Mouse (Mus musculus) hindbrain, embryonic 12.5 days (tissue): ENCODE measurements at regions not wholly inside any gene's neighbourhood (a gene's known extent, or its start where the extent isn't known, plus 50 kb on each side); places are given as distances from the start of the nearest gene placed in this dataset.

Source experiments
- ATAC-seq: fragments of 200-750 bp; cut with Nextera tagmentation; 2 replicates; pipeline ENCODE4 v1.8.0; 2017; ENCODE audit warnings: moderate TSS enrichment; ENCODE audit not compliant: low FRiP score
- H3K27ac ChIP-seq: fragments of 300-500 bp; sonication (generic); 2 replicates; pipeline ENCODE4 v1.5.1; 2016; ENCODE audit warnings: mild to moderate bottlenecking
- H3K27me3 ChIP-seq: fragments of 300-500 bp; sonication (generic); 2 replicates; pipeline ENCODE4 v1.6.1; 2016; ENCODE audit warnings: mild to moderate bottlenecking
- H3K36me3 ChIP-seq: fragments of 300-500 bp; sonication (generic); 2 replicates; pipeline ENCODE4 v1.6.1; 2016; ENCODE audit warnings: mild to moderate bottlenecking
- H3K4me1 ChIP-seq: fragments of 300-500 bp; sonication (generic); 2 replicates; pipeline ENCODE4 v1.6.1; 2016
- H3K4me2 ChIP-seq: fragments of 300-500 bp; sonication (generic); replicated peaks from 2 replicates; pipeline ENCODE4 v1.6.1; 2016; ENCODE audit warnings: mild to moderate bottlenecking
- H3K4me3 ChIP-seq: fragments of 300-500 bp; sonication (generic); 2 replicates; pipeline ENCODE4 v1.5.1; 2016; ENCODE audit warnings: mild to moderate bottlenecking
- H3K9ac ChIP-seq: fragments of 300-500 bp; sonication (generic); 2 replicates; pipeline ENCODE4 v1.6.1; 2016; ENCODE audit warnings: mild to moderate bottlenecking, moderate library complexity
- H3K9me3 ChIP-seq: fragments of 300-500 bp; sonication (generic); replicated peaks from 2 replicates; pipeline ENCODE4 v1.6.1; 2016; ENCODE audit warnings: mild to moderate bottlenecking
- WGBS: fragments of 180-500 bp; shearing (Covaris S2); methylation state at CpG from one replicate; pipeline ENCODE4 v1.1.7; 2016; 5-methylcytosine and 5-hydroxymethylcytosine counted together

DNA sequence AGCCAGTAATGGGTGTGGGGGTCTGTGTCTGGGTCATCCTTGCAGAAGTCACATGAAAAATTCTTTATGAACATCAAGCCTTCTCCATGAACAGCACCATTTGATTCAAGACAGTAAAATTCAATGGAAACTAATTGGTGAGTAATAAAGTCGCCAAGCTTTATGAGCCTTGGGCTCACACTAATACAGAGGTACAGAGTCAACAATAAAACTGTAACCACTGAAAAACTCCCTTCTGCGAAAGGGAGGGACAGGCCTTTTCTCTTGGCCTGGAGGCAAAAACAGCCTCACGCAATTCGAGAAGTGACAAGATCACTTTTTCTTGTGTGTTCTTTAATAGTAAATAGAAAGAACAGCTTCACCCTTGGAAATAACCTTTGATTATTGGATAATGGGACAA is 200.7 kb downstream of the Lrrn1 start:
- Histone ChIP-seq H3K27ac (no peak overlapping the region), H3K4me2 (no peak overlapping the region), H3K9me3 (no peaks in the 10 kb centered on the region), H3K4me1 (no peaks in the 10 kb centered on the region), H3K9ac (no peak overlapping the region), H3K36me3 (no peaks in the 10 kb centered on the region), H3K27me3 (no peaks in the 10 kb centered on the region), H3K4me3 (no peak overlapping the region)
- 90% methylated on average over 4 of the region's 4 CpGs for WGBS
- ATAC-seq = no peak

DNA sequence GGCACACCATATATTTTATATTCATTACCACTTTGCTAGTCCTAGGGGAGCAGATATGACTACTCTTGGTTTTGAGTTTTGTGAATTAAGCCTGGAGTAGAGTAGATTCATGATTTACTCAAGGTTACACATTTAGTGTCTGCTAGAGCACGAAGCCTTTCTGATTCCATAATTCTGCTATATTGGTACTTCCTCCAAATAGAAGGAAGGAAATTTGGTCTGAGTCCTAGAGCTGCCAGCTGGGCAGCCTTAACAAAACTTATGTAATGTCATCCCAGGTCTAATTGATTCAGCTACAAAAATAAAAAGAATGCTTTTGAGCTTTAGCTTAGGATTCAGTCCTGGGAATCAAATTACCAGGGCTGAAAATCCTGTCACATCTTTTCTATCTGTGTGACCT is 205.2 kb downstream of the Lrrn1 start:
- Histone ChIP-seq H3K36me3 (no peaks in the 10 kb centered on the region), H3K4me1 (no peaks in the 10 kb centered on the region), H3K27me3 (no peaks in the 10 kb centered on the region), H3K9ac (no peak overlapping the region), H3K4me2 (no peak overlapping the region), H3K27ac (no peak overlapping the region), H3K4me3 (no peak overlapping the region), H3K9me3 (no peaks in the 10 kb centered on the region)
- 92% methylated on average over 1 of the region's 1 CpGs for WGBS
- no peak for ATAC-seq

DNA sequence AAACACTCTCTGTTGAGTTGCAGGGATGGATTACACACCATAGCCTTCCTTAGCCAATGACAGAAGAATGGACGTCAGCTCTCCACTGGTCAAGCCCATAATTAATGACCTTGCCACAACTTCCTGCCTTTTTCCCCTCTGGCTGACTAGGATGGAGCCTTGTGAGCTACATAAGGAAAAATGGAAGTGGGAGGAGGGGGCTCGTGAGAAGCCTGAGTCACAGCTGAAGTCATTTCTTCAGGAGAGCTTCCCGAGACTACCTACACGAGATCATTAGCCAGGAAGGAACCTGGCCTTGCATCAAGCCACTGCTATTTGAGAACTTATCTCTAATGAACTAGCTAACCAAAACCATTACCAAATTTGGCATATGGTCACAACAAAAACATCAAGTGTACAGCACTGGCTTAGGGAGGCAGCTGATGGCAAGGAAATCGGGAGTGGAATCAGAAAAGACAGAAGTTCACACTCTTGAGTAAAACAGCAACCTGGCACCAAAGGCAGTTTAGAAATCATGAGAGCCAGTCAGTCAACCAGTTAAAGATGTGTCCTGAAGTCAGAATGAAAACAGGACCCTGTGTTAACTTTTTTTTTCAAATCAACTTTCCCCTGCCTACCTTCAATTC is 219.7 kb downstream of the Lrrn1 start:
- ATAC-seq = no peak
- WGBS = 88% methylated on average over 5 of the region's 5 CpGs
- H3K4me1 ChIP-seq = no peaks in the 10 kb centered on the region
- H3K27ac ChIP-seq = no peak overlapping the region
- no peaks in the 10 kb centered on the region for H3K27me3 ChIP-seq
- H3K9ac ChIP-seq = no peak overlapping the region
- H3K4me3 ChIP-seq = no peak overlapping the region
- no peaks in the 10 kb centered on the region for H3K36me3 ChIP-seq
- no peaks in the 10 kb centered on the region for H3K9me3 ChIP-seq
- H3K4me2 ChIP-seq = no peak overlapping the region

DNA sequence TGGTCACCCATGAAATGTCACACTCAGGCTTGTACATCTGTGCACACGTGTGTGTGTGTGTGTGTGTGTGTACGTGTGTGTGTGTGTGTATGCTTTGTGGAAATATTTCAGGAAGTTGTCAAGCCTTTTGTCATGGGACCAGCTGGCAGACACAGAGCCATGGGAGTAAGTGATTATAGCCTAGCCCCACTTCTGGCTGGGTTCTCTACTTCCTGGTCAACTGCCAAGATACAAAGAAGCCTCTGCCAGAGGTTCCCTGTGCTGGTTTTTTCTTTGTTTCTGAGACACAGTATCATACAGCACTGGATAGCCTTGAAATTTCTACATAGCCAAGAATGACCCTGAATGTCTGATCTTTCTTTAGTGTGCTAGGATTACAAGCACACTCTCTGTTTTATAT is 220.2 kb downstream of the Lrrn1 start:
- WGBS = 81% methylated on average over 2 of the region's 2 CpGs
- no peak overlapping the region for H3K4me2 ChIP-seq
- no peaks in the 10 kb centered on the region for H3K27me3 ChIP-seq
- H3K27ac ChIP-seq = no peak overlapping the region
- no peak overlapping the region for H3K4me3 ChIP-seq
- ATAC-seq = no peak
- H3K9me3 ChIP-seq = no peaks in the 10 kb centered on the region
- H3K36me3 ChIP-seq = no peaks in the 10 kb centered on the region
- H3K9ac ChIP-seq = no peak overlapping the region
- H3K4me1 ChIP-seq = no peaks in the 10 kb centered on the region

DNA sequence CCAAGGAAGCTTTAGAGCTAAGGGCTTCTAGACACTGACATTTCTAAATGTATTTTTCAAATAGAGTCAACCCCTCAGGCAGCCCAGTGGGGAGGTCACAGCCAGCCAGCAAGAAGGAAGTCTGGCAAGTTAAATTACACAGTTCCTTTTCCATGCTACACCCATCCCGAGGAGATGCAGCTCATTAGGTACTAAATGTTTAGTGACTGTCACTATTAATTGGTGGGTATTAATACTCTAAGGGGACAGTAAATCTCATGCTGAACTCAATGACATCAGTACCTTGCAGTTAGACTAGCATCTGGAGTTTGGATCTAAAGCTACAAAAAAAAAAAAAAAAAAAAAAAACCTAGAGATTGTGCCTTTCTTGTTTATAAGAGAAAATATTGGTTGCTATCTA is 222.6 kb downstream of the Lrrn1 start:
- H3K27me3 ChIP-seq = no peaks in the 10 kb centered on the region
- H3K9ac ChIP-seq = no peak overlapping the region
- H3K4me3 ChIP-seq = no peak overlapping the region
- 48% methylated on average over 1 of the region's 1 CpGs for WGBS
- H3K4me2 ChIP-seq = no peak overlapping the region
- no peaks in the 10 kb centered on the region for H3K4me1 ChIP-seq
- H3K36me3 ChIP-seq = no peaks in the 10 kb centered on the region
- H3K27ac ChIP-seq = no peak overlapping the region
- H3K9me3 ChIP-seq = no peaks in the 10 kb centered on the region
- ATAC-seq = no peak

DNA sequence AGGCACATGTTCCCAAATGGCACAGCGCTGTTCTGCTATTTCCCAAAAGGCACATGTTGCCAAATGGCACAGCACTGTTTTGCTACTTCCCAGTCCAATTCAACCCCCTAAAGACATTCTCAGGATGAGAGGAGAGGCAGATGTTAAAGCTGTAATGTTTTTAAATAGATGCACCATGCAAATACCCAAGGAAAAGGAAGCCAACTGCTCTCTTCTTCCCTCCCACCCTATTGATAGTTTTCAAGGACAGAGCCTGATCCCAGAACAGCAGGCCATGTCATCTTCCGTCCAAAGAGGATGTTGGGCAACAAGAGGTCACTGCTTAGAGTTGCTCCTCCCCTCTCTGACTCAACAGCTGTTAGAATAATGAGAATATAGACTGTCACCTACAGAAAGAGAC is 225.6 kb downstream of the Lrrn1 start:
- H3K9ac ChIP-seq = no peak overlapping the region
- no peaks in the 10 kb centered on the region for H3K9me3 ChIP-seq
- no peak for ATAC-seq
- no peak overlapping the region for H3K27ac ChIP-seq
- H3K4me2 ChIP-seq = no peak overlapping the region
- no peak overlapping the region for H3K4me3 ChIP-seq
- H3K4me1 ChIP-seq = no peaks in the 10 kb centered on the region
- no peaks in the 10 kb centered on the region for H3K27me3 ChIP-seq
- H3K36me3 ChIP-seq = no peaks in the 10 kb centered on the region
- 77% methylated on average over 2 of the region's 2 CpGs for WGBS

DNA sequence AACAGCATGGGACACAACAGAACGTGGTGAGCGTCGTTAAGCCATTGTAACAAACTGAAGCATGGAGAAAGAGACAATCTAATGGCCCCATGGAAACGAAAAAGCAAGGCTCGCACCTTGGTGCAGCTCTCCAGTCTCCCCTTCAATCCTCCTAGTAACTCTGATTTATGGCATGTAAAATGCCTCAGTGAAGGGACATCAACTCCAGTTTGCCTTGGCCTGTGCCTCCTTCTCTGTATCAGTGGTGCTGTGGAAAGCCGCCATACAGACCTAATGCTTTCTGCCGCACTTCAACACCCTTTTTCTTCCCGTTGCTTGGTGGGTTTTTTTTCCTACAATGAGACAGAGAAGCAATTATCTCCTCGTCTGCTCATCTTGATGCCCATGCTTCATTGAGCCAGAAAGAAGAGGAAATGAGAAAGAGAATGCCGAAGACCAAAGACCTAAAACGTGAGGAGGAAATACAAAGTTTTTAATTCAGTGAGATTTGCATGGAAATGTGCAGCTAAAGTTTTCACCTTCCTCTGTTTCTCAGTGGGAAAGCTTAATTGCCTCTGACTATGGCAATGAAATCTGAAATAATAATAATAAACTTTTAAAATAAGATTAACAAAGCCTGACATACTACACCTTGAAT is 241.4 kb downstream of the Lrrn1 start:
- H3K9me3 ChIP-seq = no peaks in the 10 kb centered on the region
- H3K36me3 ChIP-seq = no peaks in the 10 kb centered on the region
- ATAC-seq = no peak
- WGBS = 70% methylated on average over 11 of the region's 11 CpGs
- no peak overlapping the region for H3K4me3 ChIP-seq
- no peak overlapping the region for H3K4me2 ChIP-seq
- H3K27ac ChIP-seq = no peak overlapping the region
- H3K27me3 ChIP-seq = no peaks in the 10 kb centered on the region
- H3K4me1 ChIP-seq = no peaks in the 10 kb centered on the region
- no peak overlapping the region for H3K9ac ChIP-seq

DNA sequence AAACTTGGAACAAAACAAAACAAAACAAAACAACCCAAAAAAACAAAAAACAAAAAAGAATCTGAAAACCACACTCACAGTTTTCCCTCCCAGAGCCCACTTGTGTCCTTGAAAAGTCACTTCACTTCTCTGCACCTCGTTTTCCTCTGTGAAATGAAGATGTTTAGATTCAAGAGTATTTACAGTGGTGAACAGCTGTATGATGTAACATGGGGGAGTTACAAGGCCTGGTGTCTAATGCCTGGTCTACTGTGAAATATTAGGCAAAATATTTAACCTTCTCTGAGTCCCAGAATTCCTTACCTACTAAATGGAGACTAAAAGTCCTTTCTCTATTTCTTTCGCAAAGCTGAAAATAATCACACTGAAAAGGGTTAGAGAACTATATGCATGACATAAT is 255.4 kb downstream of the Lrrn1 start:
- Histone ChIP-seq H3K27me3 (no peaks in the 10 kb centered on the region), H3K9ac (no peak overlapping the region), H3K9me3 (no peaks in the 10 kb centered on the region), H3K27ac (no peak overlapping the region), H3K4me1 (no peaks in the 10 kb centered on the region), H3K36me3 (no peaks in the 10 kb centered on the region), H3K4me3 (no peak overlapping the region), H3K4me2 (no peak overlapping the region)
- no peak for ATAC-seq
- WGBS = 86% methylated on average over 2 of the region's 2 CpGs

DNA sequence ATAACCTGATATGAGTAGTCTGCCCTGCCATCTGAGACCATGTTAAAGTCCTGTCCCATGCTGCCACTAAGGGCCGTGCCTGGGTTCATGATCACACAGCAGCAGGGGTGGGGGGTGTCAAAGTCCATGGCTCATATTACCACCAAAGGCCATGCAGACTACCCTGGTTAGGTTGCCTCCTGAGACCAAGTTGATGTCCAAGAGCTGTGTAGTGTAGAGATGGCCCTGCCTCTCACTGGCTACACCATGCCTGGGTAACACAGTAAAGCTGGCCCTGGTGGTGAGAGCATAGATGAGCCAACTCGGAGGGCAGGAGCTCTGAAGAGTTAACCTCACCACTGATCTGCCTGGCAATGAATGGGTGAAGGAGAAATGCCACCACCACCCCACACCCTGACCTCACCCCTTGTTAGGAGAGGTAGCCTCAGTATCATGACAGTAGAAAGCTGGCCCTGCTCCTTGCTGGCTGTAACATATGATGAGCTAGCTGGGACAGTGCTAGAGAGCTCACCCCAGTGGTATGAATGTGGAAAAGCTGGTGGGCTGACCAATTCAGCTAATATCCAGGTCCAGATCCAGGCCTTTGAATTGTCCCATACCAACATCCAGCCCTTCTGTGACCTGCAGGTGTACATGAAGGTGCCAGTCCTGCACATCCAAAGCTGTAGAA is 258.8 kb downstream of the Lrrn1 start:
- Histone ChIP-seq H3K27me3 (no peaks in the 10 kb centered on the region), H3K9me3 (no peaks in the 10 kb centered on the region), H3K9ac (no peak overlapping the region), H3K27ac (no peak overlapping the region), H3K36me3 (no peaks in the 10 kb centered on the region), H3K4me2 (no peak overlapping the region), H3K4me1 (no peaks in the 10 kb centered on the region), H3K4me3 (no peak overlapping the region)
- 0 out of 2 replicates have a peak, but pooled peaks have one; percentile 56 for ATAC-seq
- WGBS = 68% methylated on average over 2 of the region's 2 CpGs

DNA sequence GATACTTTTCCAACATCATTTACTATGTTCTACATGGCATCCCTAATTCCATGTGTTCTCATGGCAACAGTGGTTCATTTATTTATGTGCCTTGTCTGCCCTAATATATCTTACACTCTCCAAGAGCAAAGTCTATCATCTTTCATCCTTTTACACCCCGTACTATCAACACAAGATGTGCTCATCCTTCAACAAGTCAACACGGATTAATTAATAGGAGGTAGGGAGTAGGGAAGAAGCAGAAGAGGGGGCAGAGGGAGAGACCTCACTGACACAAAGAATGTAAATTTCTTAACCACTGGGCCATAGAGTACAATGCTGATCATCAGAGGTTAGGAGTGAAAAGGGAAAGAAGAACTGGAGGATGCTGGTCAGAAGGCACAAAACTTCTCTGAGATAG is 267.0 kb upstream of the Setmar start:
- WGBS = 73% methylated on average over 2 of the region's 2 CpGs
- Histone ChIP-seq H3K27me3 (no peaks in the 10 kb centered on the region), H3K27ac (no peak overlapping the region), H3K9ac (no peak overlapping the region), H3K4me1 (no peaks in the 10 kb centered on the region), H3K4me3 (no peak overlapping the region), H3K9me3 (no peaks in the 10 kb centered on the region), H3K36me3 (no peaks in the 10 kb centered on the region), H3K4me2 (no peak overlapping the region)
- no peak for ATAC-seq

DNA sequence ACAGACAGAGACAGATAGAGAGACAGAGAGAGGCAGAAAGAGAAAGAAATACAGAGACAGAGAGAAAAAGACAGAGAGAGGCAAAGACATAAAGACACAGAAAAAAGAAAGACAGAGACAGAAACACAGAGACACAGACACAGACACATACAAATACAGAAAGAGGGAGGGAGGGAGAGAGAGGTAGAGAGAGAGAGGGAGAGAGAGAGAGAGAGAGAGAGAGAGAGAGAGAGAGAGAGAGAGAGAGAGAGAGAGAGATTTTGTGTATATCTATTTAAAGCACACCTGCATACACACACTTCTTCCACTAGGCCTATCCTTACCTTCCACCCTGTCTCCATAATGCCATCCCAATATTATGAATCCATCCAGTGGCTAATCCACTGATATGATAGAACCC is 261.8 kb upstream of the Setmar start:
- H3K9me3 ChIP-seq = no peaks in the 10 kb centered on the region

More for the DNA sequence above, 261.8 kb upstream of the Setmar start:
- Histone ChIP-seq H3K36me3 (no peaks in the 10 kb centered on the region), H3K27me3 (no peaks in the 10 kb centered on the region), H3K4me2 (no peak overlapping the region), H3K4me1 (no peaks in the 10 kb centered on the region), H3K4me3 (no peak overlapping the region), H3K27ac (no peak overlapping the region), H3K9ac (no peak overlapping the region)
- no peak for ATAC-seq
